In the genomic region with DNA sequence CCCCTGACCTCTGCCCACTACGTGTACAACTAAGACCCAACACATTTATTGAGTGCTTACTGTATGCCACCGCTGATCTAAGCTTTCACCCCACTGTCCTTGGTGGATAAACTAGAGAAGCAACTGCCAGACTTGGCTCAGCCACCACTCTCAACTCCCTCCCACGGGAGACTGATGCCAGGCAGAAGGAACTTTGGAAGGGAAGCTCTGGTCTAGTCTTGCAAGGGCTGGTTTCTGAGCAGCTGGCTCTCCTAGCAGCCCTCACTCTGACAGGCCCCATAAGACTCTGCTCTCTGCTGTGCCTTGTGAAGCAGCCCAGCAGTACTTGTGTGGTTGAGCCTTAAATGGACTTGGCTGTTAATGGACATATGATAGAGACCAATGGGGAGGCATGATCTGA, we compare ENCODE assay signal across 13 mouse cellular contexts.
A peak's percentile ranks its signal among the peaks of the same experiment; 100 is the strongest.
DNase-seq lines count a peak whose midpoint lies in the region; ATAC-seq and TF ChIP-seq lines count a peak whose summit lies in the region.
"Had no signal": no experiment of that assay in that cellular context is flagged by ENCODE, and none has a peak within 500 bp of the region (broad histone marks: within the 10 kb centered on the region; RNA-seq: fewer than 3 reads in every experiment).

No protein-coding gene starts in this region.

- peak; percentile 19 to 44 for DNase-seq in cerebellum, postnatal 10 days
- DNase-seq in cerebellum, postnatal 25 days: no peak
- peak; percentile 64 for DNase-seq in gastrocnemius, adult 2 months
- peak; percentile 76 for DNase-seq in layer of hippocampus, adult 9-11 months
- DNase-seq in right cerebral cortex, adult 18-20 months: peak; percentile 81
- DNase-seq in yolk sac, embryonic 10.5 days (ENCODE audit: low spot score): no peak
- no peak for DNase-seq in lung, postnatal 4 days
- DNase-seq: heart, postnatal 4 days had no signal

- H3K27ac ChIP-seq in gastrocnemius, adult 2 months: peak overlapping the region; percentile 62
- H3K27ac ChIP-seq: embryonic facial prominence, embryonic 10.5 days; forebrain, embryonic 10.5 days; macrophage had no signal

- intact Hi-C loops in gastrocnemius, adult 2 months (cut with DNase I): no loop called here

- TF ChIP-seq CTCF in gastrocnemius, adult 2 months (IDR thresholded peaks at IDR 0.05): no peak

- no peak overlapping the region for H3K4me3 ChIP-seq in gastrocnemius, adult 2 months
- H3K4me3 ChIP-seq: embryonic facial prominence, embryonic 10.5 days; forebrain, embryonic 10.5 days had no signal

- no peak for ATAC-seq in activated CD4-positive, CD25-positive, alpha-beta regulatory T cell, adult 4 months
- ATAC-seq: intestine, embryonic 16.5 days had no signal

Comparison
In these comparisons a context has a peak if more than half of its experiments do, and no peak if none do; other contexts are left out.
1. DNase-seq: peak in cerebellum, postnatal 10 days (2 of 2), gastrocnemius, adult 2 months (single experiment), layer of hippocampus, adult 9-11 months (single experiment) and right cerebral cortex, adult 18-20 months (single experiment); none in cerebellum, postnatal 25 days (0 of 2), yolk sac, embryonic 10.5 days (single experiment) and lung, postnatal 4 days (0 of 2).